Mouse (Mus musculus) embryonic fibroblast, embryonic 13.5 days (primary cell): ENCODE results near the gene Pcdh8.

Experiments
- CTCF ChIP-seq: IDR thresholded peaks from 2 replicates; pipeline ENCODE4 v1.5.1; 2011; ENCODE audit warnings: mild to moderate bottlenecking, control low read depth, low read length, moderate library complexity, borderline replicate concordance; ENCODE audit not compliant: insufficient read depth
- POLR2A ChIP-seq: IDR thresholded peaks from 2 replicates; pipeline ENCODE4 v1.6.1; 2011; ENCODE audit warnings: low read depth, mild to moderate bottlenecking, control low read depth, low read length, moderate library complexity

DNA sequence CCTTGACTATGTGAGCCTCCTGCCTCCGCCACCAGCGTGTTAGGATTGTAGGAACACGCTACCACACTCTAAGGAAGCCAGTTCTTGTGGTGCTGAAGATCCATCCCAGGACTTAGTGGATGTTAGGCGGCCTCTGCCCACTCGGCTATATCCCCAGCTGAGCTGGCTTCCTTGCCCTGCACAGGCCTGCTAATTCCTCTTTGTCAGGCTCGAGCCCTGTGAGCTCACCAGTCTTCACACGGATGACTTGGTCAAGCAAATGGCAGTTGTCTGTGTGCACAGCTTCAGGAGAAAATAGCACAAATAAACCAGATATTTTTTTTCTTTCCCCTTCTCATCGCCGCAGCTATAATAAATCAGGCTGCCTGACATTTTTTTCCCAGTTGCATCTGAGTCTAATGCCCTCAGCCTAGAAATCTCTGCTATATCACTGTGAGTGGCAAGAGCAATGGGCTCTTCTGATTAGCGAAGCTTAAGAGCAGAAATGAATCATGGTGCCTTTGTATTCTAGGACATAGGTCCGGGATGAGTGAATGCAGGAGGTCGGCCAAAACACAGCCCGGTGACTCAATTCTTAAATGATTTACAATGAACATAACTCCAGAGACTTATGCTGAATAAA is 16.4 kb downstream of the Pcdh8 start:
- no peak for TF ChIP-seq CTCF
- TF ChIP-seq POLR2A: no peak
